Mouse (Mus musculus) erythroid progenitor cell, adult 5-6 weeks (primary cell): ENCODE results near the gene Pacsin2. TPM values are rescaled to one million over a fixed set of nuclear protein-coding genes. Genes with fewer than 3 reads are reported as not detected.
"Not testable (repeated sequence)": the region's sequence is repeated elsewhere in the genome, so short reads cannot be mapped to it uniquely, and the experiment has no call there.

ENCODE experiments used
- ATAC-seq: replicated peaks from 2 replicates; pipeline ENCODE4 v1.8.0; 2016; ENCODE audit warnings: moderate number of reproducible peaks, mild to moderate bottlenecking, moderate TSS enrichment, inconsistent platforms; ENCODE audit not compliant: poor library complexity, low FRiP score, severe bottlenecking
- total RNA-seq, 2 experiments: library from RNA; stranded (forward) in 1 of 2; stranded (reverse) in 1 of 2; fragments of 150-400 nt in 1 of 2; fragments of 186-747, 209-891 nt in 1 of 2; gene quantifications; 2 replicates each; pipeline versions ENCODE4 v1.2.3 to v1.2.4; 2015 to 2017; ENCODE audit warnings: low replicate concordance in 2 of 2

Gene Pacsin2
- total RNA-seq (2015; ENCODE audit: low replicate concordance), result 80.0 and 81.7 TPM in 2 replicates
- total RNA-seq (2017; ENCODE audit: low replicate concordance), result 145 and 184 TPM in 2 replicates

DNA sequence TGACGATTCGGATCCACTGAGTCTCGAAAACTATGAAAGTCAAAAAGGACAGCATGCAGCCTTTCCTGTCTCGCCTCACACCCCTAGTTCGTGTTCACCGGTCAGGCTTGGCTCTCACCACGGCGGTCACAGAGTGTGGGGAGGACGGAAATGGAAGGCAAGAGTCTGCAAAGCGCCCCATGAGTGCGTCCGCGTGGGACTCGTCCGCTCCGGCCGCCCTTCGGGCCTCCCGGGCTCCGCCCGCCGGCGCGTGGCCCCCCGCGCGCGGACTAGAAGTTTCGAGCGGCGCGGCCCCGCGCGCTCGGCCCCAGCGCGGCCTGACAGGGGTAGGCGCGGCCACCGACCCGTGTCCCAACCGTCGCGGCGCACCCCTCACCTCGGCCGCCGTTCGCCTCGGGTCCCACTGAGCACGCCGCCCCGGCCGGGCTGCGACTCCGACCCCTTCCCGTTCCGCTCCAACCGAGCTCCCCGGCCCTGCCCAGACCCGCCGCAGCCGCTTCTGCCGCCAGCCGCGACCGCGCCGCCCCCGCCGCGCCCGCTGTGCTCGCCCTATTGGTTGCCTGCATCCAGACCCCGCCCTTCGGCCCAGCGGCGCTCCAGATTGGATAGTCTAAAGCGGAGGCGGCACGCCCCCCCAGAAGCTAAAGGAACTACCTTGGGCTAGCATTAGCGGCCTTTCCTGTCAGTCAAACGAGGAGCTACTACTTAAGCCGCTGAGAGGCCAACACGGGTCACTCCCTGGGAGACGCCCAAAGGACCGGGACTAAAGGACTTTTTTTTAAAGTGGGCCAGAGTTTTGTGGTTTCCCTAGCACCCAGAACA is at the start of gene Pacsin2:
Pacsin2 (minus strand) TSS at position 524 of the 822 bp plus-strand sequence.
- ATAC-seq, result peak; percentile 93

DNA sequence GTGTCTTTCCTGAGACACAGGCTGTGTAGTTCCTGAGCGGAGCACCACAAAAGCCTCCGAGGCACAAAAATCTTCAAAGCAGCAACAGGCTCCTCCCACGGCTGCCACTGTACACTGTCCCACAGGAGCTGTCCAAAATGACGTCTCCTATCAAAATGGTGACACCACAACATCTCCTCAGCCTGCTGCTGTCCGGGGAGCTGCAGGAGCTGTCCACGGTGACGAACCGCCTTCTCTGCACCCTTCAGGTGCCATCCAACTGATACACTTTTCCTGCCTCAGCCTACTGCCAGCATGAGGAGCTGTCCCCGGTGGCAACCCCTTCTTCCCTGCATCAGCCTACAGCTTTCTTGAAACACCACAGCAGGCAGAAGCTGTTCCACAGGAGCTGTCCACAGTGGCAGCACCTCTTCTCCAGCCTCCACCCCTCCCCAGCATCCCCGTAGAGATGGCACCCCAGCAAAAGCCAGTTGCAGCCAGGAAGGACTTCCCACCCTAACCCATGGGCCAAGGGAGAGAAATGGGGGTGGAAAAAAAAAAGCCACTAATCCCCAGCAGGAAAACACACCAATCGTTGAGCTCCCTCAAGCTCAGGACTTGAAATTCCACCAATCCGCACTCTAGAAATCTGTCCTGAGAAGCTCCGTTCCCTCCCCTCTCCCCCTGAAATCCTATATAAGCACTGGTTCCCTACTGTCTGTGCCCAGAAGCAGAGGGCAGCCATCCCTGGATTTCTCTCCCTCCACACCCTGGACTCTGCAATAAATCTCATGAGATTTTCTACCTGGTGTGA is 48.3 kb upstream of the Pacsin2 start:
- no peak for ATAC-seq

DNA sequence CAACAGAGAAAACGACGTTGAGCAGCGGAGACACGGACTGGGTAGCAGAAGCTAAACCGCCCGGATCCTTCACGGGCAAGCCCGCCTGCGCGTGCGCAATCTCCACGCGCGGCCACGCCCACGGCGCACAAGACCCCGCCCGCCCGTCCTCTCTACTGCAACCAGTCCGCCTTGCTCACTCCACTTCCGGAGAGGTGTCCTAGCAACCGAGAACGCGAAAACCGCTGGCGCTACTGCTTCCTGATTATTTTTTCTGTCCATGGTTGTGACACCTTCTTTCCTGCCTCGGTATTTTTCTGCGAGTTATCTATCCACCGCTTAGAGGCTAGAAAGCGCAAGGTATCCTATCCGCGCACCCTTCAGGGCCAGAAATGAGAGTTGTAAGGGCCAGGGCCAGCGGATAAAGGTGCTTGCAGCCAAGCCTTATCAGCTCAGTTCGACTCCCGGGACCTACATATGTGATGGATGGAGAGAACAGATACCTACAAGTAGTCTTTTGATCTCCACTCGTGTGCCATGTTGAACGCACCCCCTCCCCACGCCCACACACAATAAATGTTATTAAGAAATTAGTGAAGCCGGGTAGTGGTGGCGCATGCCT is 46.5 kb upstream of the Pacsin2 start, which contains the start of gene Ttll1:
Ttll1 (minus strand) TSS at position 89 of the 601 bp plus-strand sequence.
- ATAC-seq, result peak; percentile 99

DNA sequence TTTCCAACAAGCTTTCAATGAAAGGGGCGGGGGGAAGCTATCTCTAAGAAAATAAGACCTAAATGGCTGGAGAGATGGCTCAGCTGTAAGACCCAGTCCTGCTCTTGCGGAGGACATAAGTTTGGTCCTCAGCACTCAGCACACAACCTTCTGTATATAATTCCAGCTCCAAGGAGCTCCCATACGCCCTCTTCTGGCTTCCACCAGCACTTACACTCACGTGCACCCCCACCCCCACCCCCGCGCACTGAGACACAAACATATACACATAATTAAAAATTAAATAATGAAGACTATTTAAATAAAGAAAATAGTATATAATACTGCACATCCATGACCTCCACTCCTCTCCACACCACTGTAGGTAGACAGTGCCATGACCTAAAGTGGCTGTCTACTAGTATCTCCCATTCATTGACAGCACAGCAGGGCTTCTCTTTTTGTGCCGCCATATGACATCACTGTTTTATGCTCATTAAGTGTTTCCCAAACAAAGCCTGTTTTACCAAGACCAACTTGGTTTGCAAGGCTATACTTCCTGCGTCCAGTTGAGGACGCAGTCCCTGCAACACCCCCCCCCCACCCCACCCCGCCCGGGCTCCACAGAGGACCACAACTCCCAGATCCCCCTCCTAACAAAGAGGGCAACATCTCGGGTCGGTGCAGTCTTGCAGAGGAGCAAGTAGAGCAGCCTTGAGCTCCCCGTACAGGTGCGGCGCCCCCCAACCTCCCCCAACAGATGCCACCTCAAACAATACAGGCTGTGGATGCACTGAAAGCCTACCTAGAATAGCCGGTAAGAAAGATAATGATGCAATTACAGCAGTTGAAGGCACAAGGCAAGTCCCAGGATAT is 45.8 kb upstream of the Pacsin2 start:
- ATAC-seq, result peak; percentile 31; the same call in 1 of the 2 replicates

DNA sequence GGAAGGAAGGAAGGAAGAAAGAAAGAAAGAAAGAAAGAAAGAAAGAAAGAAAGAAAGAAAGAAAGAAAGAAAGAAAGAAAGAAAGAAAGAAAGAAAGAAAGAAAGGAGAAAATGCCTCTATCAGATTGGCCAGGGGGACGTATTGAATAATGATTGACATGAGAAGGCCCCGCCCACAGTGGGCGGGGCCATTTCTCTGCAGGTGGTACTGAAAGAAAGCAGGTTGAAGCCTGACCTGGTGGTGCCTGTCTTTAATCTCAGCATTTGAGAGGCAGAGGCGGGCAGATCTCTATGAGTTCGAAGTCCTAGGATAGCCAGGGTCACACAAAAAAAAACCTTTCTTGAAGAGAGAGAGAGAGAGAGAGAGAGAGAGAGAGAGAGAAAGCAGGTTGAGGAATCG is 37.1 kb upstream of the Pacsin2 start:
- ATAC-seq, result not testable (repeated sequence)

DNA sequence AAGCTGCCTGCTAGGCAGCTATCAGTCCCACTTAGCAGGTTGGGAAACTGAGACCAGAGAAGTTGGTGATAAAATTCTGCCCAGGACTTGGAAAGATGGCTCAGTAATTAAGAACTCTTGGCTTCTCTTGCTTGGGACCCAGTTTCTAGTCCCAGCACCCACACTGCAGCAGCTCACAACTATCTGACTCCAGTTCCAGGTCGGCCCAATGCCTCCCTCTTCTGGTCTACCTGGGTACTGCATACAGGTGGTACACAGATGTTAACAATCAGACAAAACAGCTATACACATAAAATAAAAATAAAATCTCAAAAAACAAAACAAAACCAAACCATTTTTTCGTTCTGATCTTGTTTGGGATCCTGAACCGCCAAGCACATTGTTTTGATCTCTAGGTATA is 35.9 kb upstream of the Pacsin2 start:
- peak; percentile 75 for ATAC-seq

DNA sequence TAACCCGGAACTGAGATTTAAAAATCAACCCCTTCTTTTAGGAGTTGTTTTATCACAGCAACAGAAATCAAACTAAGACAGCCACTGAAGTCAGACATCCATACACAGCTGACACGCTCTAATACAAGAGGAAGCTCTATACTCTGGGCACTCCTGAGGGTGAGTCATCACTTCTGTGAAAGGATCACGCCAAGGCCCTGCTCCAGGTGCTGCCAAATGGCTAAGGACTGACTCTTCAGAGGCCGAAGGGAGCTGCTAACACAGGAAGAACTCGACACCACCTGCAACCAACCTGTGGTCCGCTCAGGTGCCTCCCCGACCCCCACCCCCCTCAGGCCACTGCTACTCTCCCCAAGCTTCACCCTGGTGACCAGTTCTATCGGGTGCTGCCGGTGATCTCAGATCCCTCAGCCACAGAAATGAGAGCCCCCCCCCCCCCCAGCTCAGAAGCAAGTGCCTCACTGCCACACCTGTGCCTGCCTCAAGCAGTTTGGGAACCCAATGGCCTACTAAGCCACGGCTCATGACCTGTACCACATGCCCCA is 34.9 kb upstream of the Pacsin2 start:
- ATAC-seq, result no peak

DNA sequence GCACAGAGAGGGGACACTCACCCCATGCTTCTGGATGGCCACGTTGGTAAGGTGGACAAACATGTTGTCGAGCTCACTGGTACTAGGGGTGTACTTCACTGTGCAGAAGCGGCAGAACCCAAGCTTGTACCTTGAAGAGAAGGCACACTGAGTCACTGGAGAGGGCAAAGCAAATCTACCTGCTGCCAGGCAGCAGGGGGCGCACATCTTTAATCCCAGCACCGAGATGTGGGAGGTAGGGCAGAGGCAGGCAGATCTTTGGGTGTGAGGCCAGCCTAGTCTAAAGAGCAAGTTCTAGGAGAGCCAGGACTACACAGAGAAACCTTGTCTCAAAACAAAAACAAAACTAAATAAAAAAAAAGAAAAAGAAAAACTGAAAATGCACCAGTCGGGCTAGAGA is 32.9 kb upstream of the Pacsin2 start:
- no peak for ATAC-seq

DNA sequence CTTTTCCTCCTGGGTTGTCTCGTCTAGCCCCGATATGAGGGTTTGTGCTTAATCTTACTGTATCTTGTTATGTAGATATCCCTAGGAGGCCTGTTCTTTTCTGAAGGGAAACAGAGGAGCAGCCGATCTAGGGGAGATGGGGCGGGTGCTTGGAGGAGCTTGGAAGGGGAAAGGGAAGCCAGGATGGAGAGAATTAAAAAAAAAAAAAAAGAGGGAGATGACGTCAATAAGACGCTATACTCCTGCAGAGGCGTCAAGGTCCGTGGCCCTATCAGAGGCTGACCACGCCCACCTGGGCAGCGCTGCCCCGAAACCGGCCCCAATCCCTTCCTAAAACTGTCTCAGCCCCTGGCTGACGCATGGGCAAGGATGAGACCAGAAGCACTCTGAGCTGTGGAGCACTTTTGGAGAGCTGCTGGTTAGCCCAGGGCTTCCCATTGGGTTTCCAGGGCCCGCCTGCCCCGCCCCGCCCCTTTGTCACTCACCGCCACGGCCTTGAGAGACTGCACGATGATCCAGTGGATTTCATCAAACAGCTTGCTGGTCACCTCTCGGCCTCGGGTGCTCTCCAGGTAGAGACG is 31.5 kb upstream of the Pacsin2 start:
- no peak for ATAC-seq

DNA sequence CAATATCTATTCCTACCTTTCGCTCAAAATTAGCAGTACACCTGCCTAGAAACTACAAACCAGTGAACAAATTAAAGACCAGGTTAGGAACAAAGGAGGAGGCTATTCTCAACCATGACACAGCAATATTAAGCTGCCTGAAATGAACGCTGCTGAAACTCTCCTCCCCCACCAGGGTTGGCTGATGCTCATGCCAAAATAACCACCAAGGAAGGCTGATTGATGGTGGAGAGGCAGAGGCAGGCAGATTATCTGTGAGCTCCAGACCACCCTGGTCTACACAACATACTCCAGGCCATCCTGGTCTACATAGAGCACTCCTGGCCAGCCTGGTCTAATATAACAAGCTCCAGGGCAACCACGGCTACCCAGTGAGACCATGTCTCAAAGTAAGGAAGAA is 30.8 kb upstream of the Pacsin2 start:
- peak; percentile 40; the same call in 1 of the 2 replicates for ATAC-seq

DNA sequence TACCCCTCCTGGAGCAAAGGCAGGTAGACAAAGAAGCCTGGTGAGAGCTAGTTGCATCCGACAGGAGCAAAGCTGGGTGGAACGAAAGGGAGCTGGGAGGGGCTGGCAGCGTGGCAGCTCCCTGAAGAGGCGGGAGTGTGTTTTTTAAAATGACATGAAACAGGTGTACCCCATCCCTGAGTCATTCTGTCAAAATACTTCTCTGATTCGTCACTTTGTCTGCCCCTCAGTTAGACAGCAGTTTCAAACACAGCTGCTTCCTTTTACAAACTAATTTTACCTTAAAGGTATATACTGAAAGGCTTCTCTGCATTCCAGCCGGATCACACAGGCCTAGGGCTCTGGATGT is 30.1 kb upstream of the Pacsin2 start:
- no peak for ATAC-seq

DNA sequence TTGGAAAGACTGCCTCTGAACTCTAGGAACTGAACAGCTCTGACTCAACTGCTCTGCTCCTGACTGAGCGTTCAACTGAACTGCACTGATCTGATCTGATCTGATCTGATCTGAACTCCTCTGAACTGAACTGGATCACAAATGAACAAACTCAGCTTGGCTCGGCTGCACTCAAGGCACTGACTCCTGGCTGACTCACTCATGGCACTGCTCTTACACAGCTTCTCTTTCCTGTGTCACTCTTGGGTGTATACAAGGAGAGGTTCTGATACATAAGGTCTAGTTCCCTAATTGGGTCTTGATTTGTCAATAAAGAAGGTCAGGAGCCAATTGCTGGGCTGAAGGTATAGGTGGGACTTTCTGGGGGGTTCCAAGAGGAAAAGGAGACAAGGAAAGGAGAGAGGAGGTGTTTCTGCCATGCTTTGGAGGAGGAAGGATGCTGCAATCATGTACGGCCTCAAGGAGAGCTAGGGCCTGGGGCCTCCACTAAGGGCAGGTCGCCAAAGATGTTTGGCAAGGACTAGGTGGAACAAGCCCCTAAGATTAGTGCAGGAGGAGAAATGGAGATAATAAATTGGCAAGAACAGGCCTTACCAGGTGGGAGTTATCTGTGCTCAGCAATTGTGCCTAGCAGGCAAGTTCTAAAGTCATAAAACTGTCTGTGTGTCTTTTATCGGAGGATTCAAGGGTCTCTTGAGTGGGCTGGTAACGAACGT is 29.6 kb upstream of the Pacsin2 start:
- ATAC-seq, result no peak

DNA sequence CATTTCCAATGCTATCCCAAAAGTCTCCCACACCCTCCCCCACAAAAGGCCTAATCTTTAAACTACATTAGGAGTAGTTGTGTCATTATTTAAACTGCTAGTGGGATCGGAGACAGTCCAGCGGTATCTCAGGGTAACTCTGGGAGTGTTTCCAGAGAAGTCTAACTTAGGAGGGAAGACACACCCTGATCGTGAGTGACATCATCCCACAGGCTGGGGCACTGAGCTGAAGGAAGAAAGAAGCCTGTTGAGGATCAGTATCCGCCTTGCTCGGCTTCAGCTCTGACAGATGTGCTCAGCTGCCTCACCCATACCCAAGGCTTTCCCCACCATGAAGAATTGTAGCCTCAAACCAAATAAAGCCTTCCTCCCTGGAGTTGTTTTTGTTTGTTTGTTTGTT is 27.5 kb upstream of the Pacsin2 start:
- ATAC-seq, result no peak

DNA sequence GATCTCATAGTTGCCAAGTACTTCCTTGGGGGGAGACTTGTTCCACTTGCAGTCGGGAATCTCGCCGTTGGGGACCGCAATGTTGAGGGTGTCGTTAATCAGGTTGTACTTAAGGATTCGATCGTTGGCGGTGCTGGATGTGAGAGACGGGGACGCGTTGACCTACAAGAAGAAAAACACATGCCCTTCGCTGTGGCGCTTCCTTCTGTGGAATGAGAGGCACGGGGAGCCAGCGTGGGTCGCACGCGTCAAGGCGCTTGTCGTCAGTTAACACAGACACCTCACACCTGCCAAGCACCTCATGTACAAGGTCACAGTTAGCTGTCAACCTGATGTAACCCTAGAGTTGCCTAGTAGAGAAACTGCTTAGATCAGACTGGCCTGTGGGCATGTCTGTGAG is 25.1 kb upstream of the Pacsin2 start:
- no peak for ATAC-seq

DNA sequence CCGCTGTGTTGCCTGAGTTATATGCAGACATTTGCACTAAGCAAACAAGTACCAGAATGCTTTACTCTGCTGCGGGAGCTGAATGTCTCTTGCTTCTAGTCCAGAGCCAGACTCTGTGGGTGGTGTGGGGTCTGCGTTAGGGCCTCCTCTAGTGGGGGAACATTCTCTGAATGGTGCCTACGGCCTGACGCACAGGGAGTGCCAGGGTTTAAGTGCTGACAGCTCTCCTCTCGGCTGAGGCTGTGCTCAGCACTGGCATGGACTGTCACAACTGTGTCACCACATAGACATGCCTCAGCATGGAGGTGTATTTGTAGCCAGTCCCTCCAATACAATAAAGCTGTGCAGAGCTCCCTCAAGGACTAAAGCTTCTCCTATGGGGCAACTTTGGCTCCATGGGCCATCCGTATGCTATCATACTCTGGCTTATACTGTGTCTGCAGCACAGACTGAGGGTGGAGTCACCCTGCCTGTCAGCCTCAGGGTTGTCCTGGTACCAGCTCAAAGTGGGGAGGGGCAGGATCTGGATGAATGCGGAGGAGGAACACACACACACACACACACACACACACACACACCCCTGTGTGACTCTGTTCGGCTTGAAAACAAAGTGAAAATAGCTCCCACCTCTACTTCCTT is 23.2 kb upstream of the Pacsin2 start:
- no peak for ATAC-seq

DNA sequence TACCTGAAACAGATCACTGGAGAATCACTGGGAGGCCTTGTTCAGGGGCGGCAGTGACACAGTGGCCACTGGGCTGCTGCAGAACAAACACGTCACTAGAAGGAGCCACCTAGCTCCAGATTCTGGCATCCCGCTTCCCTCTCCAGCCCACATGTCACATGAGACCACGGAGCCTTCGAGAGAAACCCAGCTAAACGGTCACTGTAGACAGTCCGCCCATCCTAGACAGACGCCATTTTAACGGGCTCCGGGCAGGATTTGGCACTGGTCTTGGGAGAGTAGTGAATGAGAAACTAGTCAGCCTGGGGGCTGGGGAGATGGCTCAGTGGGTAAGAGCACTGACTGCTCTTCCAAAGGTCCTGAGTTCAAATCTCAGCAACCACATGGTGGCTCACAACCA is 19.9 kb upstream of the Pacsin2 start:
- ATAC-seq, result no peak

DNA sequence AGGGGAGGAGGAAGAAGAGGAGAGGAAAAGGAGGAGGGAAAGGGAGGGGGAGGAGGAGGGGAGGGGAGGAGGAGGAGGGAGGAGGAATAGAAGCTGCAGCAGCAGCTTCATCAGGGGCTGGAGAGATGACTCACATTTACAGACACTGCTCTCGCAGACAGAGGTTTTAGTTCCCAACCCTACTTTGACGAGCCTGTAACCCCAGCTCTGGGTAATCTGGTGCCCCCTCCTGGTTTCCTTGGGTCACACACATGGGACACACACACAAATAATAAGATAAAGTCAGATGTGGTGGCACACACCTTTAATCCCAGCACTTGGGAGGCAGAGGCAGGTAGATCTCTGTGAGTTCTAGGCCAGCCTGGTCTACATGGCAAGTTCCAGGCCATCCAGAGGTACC is 19.1 kb upstream of the Pacsin2 start:
- ATAC-seq, result peak; percentile 80

DNA sequence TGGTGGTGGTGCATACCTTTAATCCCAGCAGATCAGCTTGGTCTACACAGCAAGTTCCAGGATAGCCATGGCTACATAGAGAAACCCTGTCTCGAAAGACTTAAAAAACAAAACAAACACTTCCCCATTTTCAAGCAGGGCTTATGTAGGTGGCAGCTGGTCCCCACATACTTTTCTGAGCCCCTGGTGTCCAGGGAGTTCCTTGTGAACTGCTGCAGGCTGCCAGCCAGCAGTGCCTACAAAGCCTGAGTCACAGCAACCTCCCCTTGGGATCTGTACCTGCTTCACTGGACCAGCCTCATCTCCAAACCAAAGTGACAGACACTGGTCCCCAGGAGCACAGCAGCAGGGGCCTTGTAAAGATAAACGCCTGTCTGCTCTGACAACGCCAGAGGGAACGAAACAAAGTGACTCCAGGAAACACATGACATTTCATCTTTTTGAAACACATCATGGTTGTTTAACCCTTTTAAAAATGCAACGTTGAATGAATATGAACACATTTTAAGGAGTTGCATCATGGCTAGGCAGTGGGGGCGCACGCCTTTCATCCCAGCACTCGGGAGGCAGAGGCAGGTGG is 18.3 kb upstream of the Pacsin2 start:
- no peak for ATAC-seq
